Mouse (Mus musculus): ENCODE results near the gene Ezh1. TPM values are rescaled to one million over a fixed set of nuclear protein-coding genes. Genes with fewer than 3 reads are reported as not detected.

The Ezh1 gene
- polyA plus RNA-seq, 1 experiment from 2014 or later: 26.1 TPM

- no peaks in the 10 kb centered on the region for H3K36me3 ChIP-seq
- 33% methylated on average over 2 of the region's 2 CpGs for WGBS
- no peak for ATAC-seq (ENCODE audit: low FRiP score)
Observed at GRCm38 (mm10) chr11:101230061-101230511, 3.8 kb upstream of the Ezh1 start.

GRCm38 (mm10) chr11:101229361-101229900, 3.2 kb upstream of the Ezh1 start:
- 33% methylated on average over 8 of the region's 8 CpGs for WGBS
- ATAC-seq (ENCODE audit: low FRiP score): no peak
- H3K4me1 ChIP-seq: peaks cover 38% of the 10 kb centered on the region
- no peaks in the 10 kb centered on the region for H3K9me3 ChIP-seq (replicated peaks)
- no peak overlapping the region for H3K4me3 ChIP-seq (replicated peaks)
- no peaks in the 10 kb centered on the region for H3K36me3 ChIP-seq
- no peak overlapping the region for H3K9ac ChIP-seq (replicated peaks)
- H3K27me3 ChIP-seq (replicated peaks): no peaks in the 10 kb centered on the region; the same call in 1 of the 2 replicates
- H3K27ac ChIP-seq (replicated peaks): peak overlapping the region; percentile 76
- H3K4me2 ChIP-seq: no peak overlapping the region

More at GRCm38 (mm10) chr11:101230061-101230511, 3.8 kb upstream of the Ezh1 start:
- H3K4me1 ChIP-seq: peaks cover 36% of the 10 kb centered on the region
- no peak overlapping the region for H3K9ac ChIP-seq (replicated peaks)
- H3K27me3 ChIP-seq (replicated peaks): no peaks in the 10 kb centered on the region; the same call in 1 of the 2 replicates
- H3K9me3 ChIP-seq (replicated peaks): no peaks in the 10 kb centered on the region
- H3K4me2 ChIP-seq: no peak overlapping the region
- no peak overlapping the region for H3K4me3 ChIP-seq (replicated peaks)
- peak overlapping the region; percentile 76 for H3K27ac ChIP-seq (replicated peaks)

GRCm38 (mm10) chr11:101225331-101226064, 765 bp downstream of the Ezh1 start:
- Histone ChIP-seq H3K4me1 (peaks cover 23% of the 10 kb centered on the region), H3K9ac (replicated peaks) (peak overlapping the region; percentile 81), H3K4me3 (replicated peaks) (peak overlapping the region; percentile 95), H3K27ac (replicated peaks) (peak overlapping the region; percentile 78), H3K4me2 (peak overlapping the region; percentile 91), H3K27me3 (replicated peaks) (no peaks in the 10 kb centered on the region; the same call in 1 of the 2 replicates), H3K36me3 (no peaks in the 10 kb centered on the region), H3K9me3 (replicated peaks) (no peaks in the 10 kb centered on the region)
- WGBS: 22% methylated on average over 25 of the region's 25 CpGs
- no peak for ATAC-seq (ENCODE audit: low FRiP score)

- Histone ChIP-seq H3K4me2 (no peak overlapping the region), H3K9ac (replicated peaks) (no peak overlapping the region), H3K4me1 (peaks cover 12% of the 10 kb centered on the region; the same call in 1 of the 2 replicates), H3K4me3 (replicated peaks) (no peak overlapping the region), H3K36me3 (no peaks in the 10 kb centered on the region), H3K27me3 (replicated peaks) (no peaks in the 10 kb centered on the region; the same call in 1 of the 2 replicates), H3K9me3 (replicated peaks) (no peaks in the 10 kb centered on the region), H3K27ac (replicated peaks) (no peak overlapping the region)
- 95% methylated on average over 3 of the region's 3 CpGs for WGBS
- no peak for ATAC-seq (ENCODE audit: low FRiP score)
Observed at GRCm38 (mm10) chr11:101224337-101224736, 1.9 kb downstream of the Ezh1 start.

- no peak overlapping the region for H3K4me2 ChIP-seq
- peaks cover 11% of the 10 kb centered on the region; the same call in 1 of the 2 replicates for H3K4me1 ChIP-seq
- H3K27me3 ChIP-seq (replicated peaks): no peaks in the 10 kb centered on the region
- no peak overlapping the region for H3K4me3 ChIP-seq (replicated peaks)
- H3K36me3 ChIP-seq: peaks cover 9% of the 10 kb centered on the region; the same call in 1 of the 2 replicates
- no peak for ATAC-seq (ENCODE audit: low FRiP score)
- no peaks in the 10 kb centered on the region for H3K9me3 ChIP-seq (replicated peaks)
- H3K9ac ChIP-seq (replicated peaks): no peak overlapping the region
- WGBS: 85% methylated on average over 8 of the region's 8 CpGs
- H3K27ac ChIP-seq (replicated peaks): no peak overlapping the region
Observed at GRCm38 (mm10) chr11:101221306-101221986, 4.8 kb downstream of the Ezh1 start.

GRCm38 (mm10) chr11:101220853-101221252, 5.4 kb downstream of the Ezh1 start:
- no peak overlapping the region for H3K27ac ChIP-seq (replicated peaks)
- H3K9ac ChIP-seq (replicated peaks): no peak overlapping the region
- H3K36me3 ChIP-seq: peaks cover 14% of the 10 kb centered on the region
- no peak overlapping the region for H3K4me3 ChIP-seq (replicated peaks)
- H3K4me1 ChIP-seq: peaks cover 9% of the 10 kb centered on the region; the same call in 1 of the 2 replicates
- 63% methylated on average over 2 of the region's 2 CpGs for WGBS
- H3K9me3 ChIP-seq (replicated peaks): no peaks in the 10 kb centered on the region
- H3K27me3 ChIP-seq (replicated peaks): no peaks in the 10 kb centered on the region
- no peak for ATAC-seq (ENCODE audit: low FRiP score)
- no peak overlapping the region for H3K4me2 ChIP-seq

- Histone ChIP-seq H3K4me1 (no peaks in the 10 kb centered on the region), H3K4me2 (no peak overlapping the region), H3K9ac (replicated peaks) (no peak overlapping the region), H3K27me3 (replicated peaks) (no peaks in the 10 kb centered on the region), H3K9me3 (replicated peaks) (no peaks in the 10 kb centered on the region), H3K36me3 (peaks cover 35% of the 10 kb centered on the region), H3K4me3 (replicated peaks) (no peak overlapping the region), H3K27ac (replicated peaks) (no peak overlapping the region)
- 84% methylated on average over 10 of the region's 10 CpGs for WGBS
- ATAC-seq (ENCODE audit: low FRiP score): no peak
Observed at GRCm38 (mm10) chr11:101218436-101219055, 7.7 kb downstream of the Ezh1 start.

GRCm38 (mm10) chr11:101216936-101217335, 9.3 kb downstream of the Ezh1 start:
- H3K27ac ChIP-seq (replicated peaks): no peak overlapping the region
- H3K36me3 ChIP-seq: peaks cover 45% of the 10 kb centered on the region
- WGBS: 95% methylated on average over 5 of the region's 5 CpGs
- no peak for ATAC-seq (ENCODE audit: low FRiP score)
- H3K4me3 ChIP-seq (replicated peaks): no peak overlapping the region
- no peak overlapping the region for H3K9ac ChIP-seq (replicated peaks)
- H3K4me2 ChIP-seq: no peak overlapping the region
- H3K4me1 ChIP-seq: no peaks in the 10 kb centered on the region
- H3K27me3 ChIP-seq (replicated peaks): no peaks in the 10 kb centered on the region
- H3K9me3 ChIP-seq (replicated peaks): no peaks in the 10 kb centered on the region

GRCm38 (mm10) chr11:101211970-101212369, 14.3 kb downstream of the Ezh1 start:
- no peak; the same call in 1 of the 2 replicates for ATAC-seq (ENCODE audit: low FRiP score)
- Histone ChIP-seq H3K27ac (replicated peaks) (no peak overlapping the region), H3K36me3 (peaks cover 72% of the 10 kb centered on the region), H3K9me3 (replicated peaks) (no peaks in the 10 kb centered on the region), H3K4me1 (no peaks in the 10 kb centered on the region), H3K9ac (replicated peaks) (no peak overlapping the region), H3K27me3 (replicated peaks) (no peaks in the 10 kb centered on the region), H3K4me2 (no peak overlapping the region), H3K4me3 (replicated peaks) (no peak overlapping the region)
- WGBS: 36% methylated on average over 3 of the region's 3 CpGs

GRCm38 (mm10) chr11:101200986-101201385, 25.3 kb downstream of the Ezh1 start:
- Histone ChIP-seq H3K4me2 (no peak overlapping the region), H3K27ac (replicated peaks) (no peak overlapping the region), H3K4me1 (no peaks in the 10 kb centered on the region), H3K9ac (replicated peaks) (no peak overlapping the region), H3K4me3 (replicated peaks) (no peak overlapping the region), H3K27me3 (replicated peaks) (no peaks in the 10 kb centered on the region), H3K9me3 (replicated peaks) (no peaks in the 10 kb centered on the region), H3K36me3 (peaks cover 78% of the 10 kb centered on the region)
- 15% methylated on average over 7 of the region's 7 CpGs for WGBS
- no peak for ATAC-seq (ENCODE audit: low FRiP score)

- Histone ChIP-seq H3K4me1 (no peaks in the 10 kb centered on the region), H3K36me3 (peaks cover 78% of the 10 kb centered on the region), H3K4me2 (no peak overlapping the region), H3K4me3 (replicated peaks) (no peak overlapping the region), H3K9me3 (replicated peaks) (no peaks in the 10 kb centered on the region), H3K27ac (replicated peaks) (no peak overlapping the region), H3K9ac (replicated peaks) (no peak overlapping the region), H3K27me3 (replicated peaks) (no peaks in the 10 kb centered on the region)
- no peak for ATAC-seq (ENCODE audit: low FRiP score)
- WGBS: 94% methylated on average over 3 of the region's 3 CpGs
Observed at GRCm38 (mm10) chr11:101199555-101199954, 26.7 kb downstream of the Ezh1 start.

Measured in neural tube, embryonic 15.5 days (tissue).